Mouse (Mus musculus) brain, embryonic 18.5 days (tissue): ENCODE results near the gene Hnrnpc.

Experiments used
- DNase-seq: peaks from one replicate; pipeline ENCODE4 v3.0.0-alpha.2; 2012; ENCODE audit warnings: low read depth, low spot score

The Hnrnpc gene

GRCm38 (mm10) chr14:52024133-52024532 lies 79.7 kb downstream of the Hnrnpc start:
- DNase-seq, result no peak
